Mouse (Mus musculus) C2C12 (cell line): ENCODE data around the gene Pop5.

Experiments used
- CEBPB ChIP-seq: IDR thresholded peaks from one replicate; pipeline ENCODE4 v1.6.1; 2011; ENCODE audit warnings: low read depth, mild to moderate bottlenecking, control low read depth, moderate library complexity
- CTCF ChIP-seq: IDR thresholded peaks from one replicate; pipeline ENCODE4 v1.5.1; 2011; ENCODE audit not compliant: control insufficient read depth, insufficient read depth, insufficient read length
- MAX ChIP-seq: IDR thresholded peaks from one replicate; pipeline ENCODE4 v1.6.1; 2011; ENCODE audit warnings: mild to moderate bottlenecking, control low read depth
- MYOD1 ChIP-seq: IDR thresholded peaks from one replicate; pipeline ENCODE4 v1.6.1; 2011; ENCODE audit warnings: low read depth; ENCODE audit not compliant: control insufficient read depth, insufficient read length
- MYOG ChIP-seq: IDR thresholded peaks from one replicate; pipeline ENCODE4 v1.6.1; 2011; ENCODE audit not compliant: control insufficient read depth, insufficient read length; ENCODE audit errors: extremely low read depth
- USF1 ChIP-seq: IDR thresholded peaks from one replicate; pipeline ENCODE4 v1.6.1; 2011; ENCODE audit warnings: low read depth, mild to moderate bottlenecking, control low read depth, moderate library complexity

- TF ChIP-seq USF1 (no peak), MYOG (no peak), CTCF (no peak), CEBPB (no peak), MYOD1 (no peak), MAX (no peak)
Observed at GRCm38 (mm10) chr5:115275998-115276397, 40.4 kb downstream of the Pop5 start.
